Mouse (Mus musculus): ENCODE measurements around the gene Fdx1l.
"Not testable (repeated sequence)": the region's sequence is repeated elsewhere in the genome, so short reads cannot be mapped to it uniquely, and the experiment has no call there.

The Fdx1l gene

GRCm38 (mm10) chr9:21067006-21067684, 6.3 kb downstream of the Fdx1l start, which contains the start of gene Zglp1:
Gene Zglp1 (minus strand): TSS chr9:21067093.
- no peak for DNase-seq

GRCm38 (mm10) chr9:21062928-21063327, 10.5 kb downstream of the Fdx1l start:
- DNase-seq: no peak

GRCm38 (mm10) chr9:21051578-21051977, 21.8 kb downstream of the Fdx1l start:
- DNase-seq: no peak

- no peak for DNase-seq
Measured at GRCm38 (mm10) chr9:21045235-21045634, 28.2 kb downstream of the Fdx1l start.

- DNase-seq: not testable (repeated sequence)
Measured at GRCm38 (mm10) chr9:21044785-21045184, 28.6 kb downstream of the Fdx1l start.

- DNase-seq: no peak
Measured at GRCm38 (mm10) chr9:21043563-21043962, 29.9 kb downstream of the Fdx1l start.

- no peak for DNase-seq
Measured at GRCm38 (mm10) chr9:21041308-21041707, 32.1 kb downstream of the Fdx1l start.

- DNase-seq: no peak
Measured at GRCm38 (mm10) chr9:21039779-21040178, 33.6 kb downstream of the Fdx1l start.

GRCm38 (mm10) chr9:21037481-21037891, 35.9 kb downstream of the Fdx1l start:
- DNase-seq: peak; percentile 14

- DNase-seq: no peak
Measured at GRCm38 (mm10) chr9:21036666-21037065, 36.7 kb downstream of the Fdx1l start.

- DNase-seq: no peak
Measured at GRCm38 (mm10) chr9:21036161-21036560, 37.3 kb downstream of the Fdx1l start.

- DNase-seq: no peak
Measured at GRCm38 (mm10) chr9:21035586-21035985, 37.8 kb downstream of the Fdx1l start.

GRCm38 (mm10) chr9:21034481-21035085, 38.8 kb downstream of the Fdx1l start:
- DNase-seq: peak; percentile 25

- peak; percentile 93 for DNase-seq
Measured at GRCm38 (mm10) chr9:21033136-21033535, 40.3 kb downstream of the Fdx1l start.

GRCm38 (mm10) chr9:21032491-21032890, 40.9 kb downstream of the Fdx1l start:
- DNase-seq: no peak

GRCm38 (mm10) chr9:21031896-21032351, 41.5 kb downstream of the Fdx1l start, which contains the start of gene Icam5:
Gene Icam5 (plus strand): TSS chr9:21032073.
- DNase-seq: peak; percentile 32

- DNase-seq: peak; percentile 70
Measured at GRCm38 (mm10) chr9:21031251-21031895, 42.0 kb downstream of the Fdx1l start.

GRCm38 (mm10) chr9:21030781-21031250, 42.6 kb downstream of the Fdx1l start:
- peak; percentile 88 for DNase-seq

- DNase-seq: no peak
Measured at GRCm38 (mm10) chr9:21030055-21030600, 43.3 kb downstream of the Fdx1l start.

- peak; percentile 88 for DNase-seq
Measured at GRCm38 (mm10) chr9:21029291-21030054, 43.9 kb downstream of the Fdx1l start, which contains the start of gene Icam4. Gene Icam4 (plus strand): TSS chr9:21029373.

- no peak for DNase-seq
Measured at GRCm38 (mm10) chr9:21028560-21029110, 44.8 kb downstream of the Fdx1l start.

- no peak for DNase-seq
Measured at GRCm38 (mm10) chr9:21027774-21028290, 45.6 kb downstream of the Fdx1l start.
